Mouse (Mus musculus): ENCODE data around the gene Sdc1. TPM values are rescaled to one million over a fixed set of nuclear protein-coding genes. Genes with fewer than 3 reads are reported as not detected.

Sdc1 gene
- polyA plus RNA-seq, 1 experiment from 2014 or later = 208 TPM

DNA sequence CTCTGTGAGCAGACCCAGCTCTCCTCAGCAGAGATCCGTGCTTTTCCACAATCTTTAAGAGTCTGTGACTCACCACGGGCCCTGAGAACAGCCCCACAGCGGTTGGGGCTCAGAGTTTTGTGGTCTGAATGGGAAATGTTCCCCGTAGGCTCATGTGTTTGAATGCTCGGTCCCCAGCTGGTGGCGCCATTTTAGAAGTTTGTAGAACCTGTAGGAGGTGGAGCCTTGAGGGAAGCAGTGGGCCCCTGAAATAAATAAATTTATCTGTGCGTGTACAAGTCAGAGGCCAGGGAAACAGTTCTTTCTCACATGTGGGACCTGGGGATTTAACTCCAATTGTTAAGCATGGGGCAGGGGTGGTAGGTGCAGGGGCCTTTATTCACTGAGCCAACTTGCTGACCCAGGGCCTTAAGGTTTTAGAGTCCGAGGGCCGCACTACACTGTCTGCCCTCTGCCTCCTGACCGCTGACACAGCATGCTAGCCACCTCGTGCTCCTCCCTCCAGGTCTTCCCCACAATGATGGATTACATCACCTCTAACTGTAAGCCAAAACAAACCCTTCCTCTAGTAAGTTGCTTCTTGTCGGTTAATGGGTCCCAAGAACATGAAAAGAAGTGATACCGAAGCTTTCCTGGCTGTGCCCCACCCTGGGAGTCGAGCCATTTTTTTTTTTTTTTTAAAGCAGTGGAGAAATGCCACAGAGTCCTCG lies 6.7 kb upstream of the Sdc1 start:
- H3K9ac ChIP-seq = no peak overlapping the region
- H3K9me3 ChIP-seq = no peaks in the 10 kb centered on the region
- H3K27ac ChIP-seq = no peak overlapping the region
- no peak overlapping the region for H3K4me3 ChIP-seq
- H3K4me2 ChIP-seq = no peak overlapping the region
- H3K4me1 ChIP-seq = peaks cover 10% of the 10 kb centered on the region; the same call in 1 of the 2 replicates
- H3K36me3 ChIP-seq = no peaks in the 10 kb centered on the region
- H3K27me3 ChIP-seq = no peaks in the 10 kb centered on the region
- WGBS = 83% methylated on average over 15 of the region's 15 CpGs
- no peak for ATAC-seq (ENCODE audit: insufficient number of reproducible peaks, insufficient read depth, low FRiP score, low TSS enrichment, low read depth)

DNA sequence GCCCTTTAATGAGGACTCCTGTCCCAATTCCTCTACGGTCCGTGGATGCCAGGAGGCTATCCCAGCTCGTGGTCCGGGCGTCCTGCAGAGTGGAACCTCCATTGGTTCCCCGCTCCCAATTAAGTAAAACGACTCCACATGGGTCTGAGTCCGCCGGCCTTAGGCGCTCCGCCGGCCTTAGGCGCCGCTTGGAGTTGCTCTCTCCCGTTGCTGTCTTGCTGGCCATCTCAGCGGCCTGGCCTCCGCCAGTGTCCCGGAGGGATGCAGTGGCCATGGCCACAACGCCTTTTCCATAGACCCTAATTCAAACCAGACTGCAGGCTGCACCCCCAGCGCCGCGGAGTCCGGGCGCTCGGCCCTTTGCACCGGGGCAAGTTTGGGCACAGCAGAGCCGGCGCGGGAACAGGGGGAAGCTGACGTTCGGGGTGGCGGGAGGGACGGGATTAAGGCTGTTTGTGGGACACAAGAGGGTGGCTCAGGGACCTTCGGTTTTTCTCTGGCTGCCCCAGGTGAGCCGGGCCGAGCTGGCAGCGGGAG lies 789 bp downstream of the Sdc1 start:
- ATAC-seq (ENCODE audit: insufficient number of reproducible peaks, insufficient read depth, low FRiP score, low TSS enrichment, low read depth) = no peak; the same call in none of the 2 replicates
- WGBS = under 1% methylated on average over 37 of the region's 37 CpGs
- Histone ChIP-seq H3K4me2 (peak overlapping the region; percentile 81), H3K9ac (peak overlapping the region; percentile 96), H3K36me3 (no peaks in the 10 kb centered on the region), H3K4me3 (peak overlapping the region; percentile 94), H3K27me3 (no peaks in the 10 kb centered on the region), H3K9me3 (no peaks in the 10 kb centered on the region), H3K4me1 (peaks cover 40% of the 10 kb centered on the region), H3K27ac (peak overlapping the region; percentile 95)

GRCm38 (mm10) chr12:8772451-8773143 lies 1.5 kb downstream of the Sdc1 start:
- WGBS = under 1% methylated on average over 49 of the region's 55 CpGs
- Histone ChIP-seq H3K27ac (peak overlapping the region; percentile 95), H3K4me3 (peak overlapping the region; percentile 94), H3K27me3 (no peaks in the 10 kb centered on the region), H3K9me3 (no peaks in the 10 kb centered on the region), H3K36me3 (no peaks in the 10 kb centered on the region), H3K9ac (peak overlapping the region; percentile 96), H3K4me1 (peaks cover 46% of the 10 kb centered on the region), H3K4me2 (peak overlapping the region; percentile 81)
- peak; percentile 16; the same call in 1 of the 2 replicates for ATAC-seq (ENCODE audit: insufficient number of reproducible peaks, insufficient read depth, low FRiP score, low TSS enrichment, low read depth)

- H3K9ac ChIP-seq = peak overlapping the region; percentile 96
- H3K36me3 ChIP-seq = no peaks in the 10 kb centered on the region
- peak overlapping the region; percentile 81 for H3K4me2 ChIP-seq
- H3K27me3 ChIP-seq = no peaks in the 10 kb centered on the region
- ATAC-seq (ENCODE audit: insufficient number of reproducible peaks, insufficient read depth, low FRiP score, low TSS enrichment, low read depth) = no peak
- peak overlapping the region; percentile 95 for H3K27ac ChIP-seq
- peaks cover 54% of the 10 kb centered on the region for H3K4me1 ChIP-seq
- peak overlapping the region; percentile 94 for H3K4me3 ChIP-seq
- WGBS = 14% methylated on average over 6 of the region's 6 CpGs
- H3K9me3 ChIP-seq = no peaks in the 10 kb centered on the region
Measured at GRCm38 (mm10) chr12:8773336-8773735, 2.2 kb downstream of the Sdc1 start.

GRCm38 (mm10) chr12:8774183-8774582 lies 3.1 kb downstream of the Sdc1 start:
- peak overlapping the region; percentile 81 for H3K4me2 ChIP-seq
- H3K4me1 ChIP-seq = peaks cover 62% of the 10 kb centered on the region
- no peaks in the 10 kb centered on the region for H3K36me3 ChIP-seq
- no peak overlapping the region for H3K27ac ChIP-seq
- no peaks in the 10 kb centered on the region for H3K9me3 ChIP-seq
- H3K9ac ChIP-seq = peak overlapping the region; percentile 96; the same call in 1 of the 2 replicates
- no peak for ATAC-seq (ENCODE audit: insufficient number of reproducible peaks, insufficient read depth, low FRiP score, low TSS enrichment, low read depth)
- H3K4me3 ChIP-seq = peak overlapping the region; percentile 94
- no peaks in the 10 kb centered on the region for H3K27me3 ChIP-seq

DNA sequence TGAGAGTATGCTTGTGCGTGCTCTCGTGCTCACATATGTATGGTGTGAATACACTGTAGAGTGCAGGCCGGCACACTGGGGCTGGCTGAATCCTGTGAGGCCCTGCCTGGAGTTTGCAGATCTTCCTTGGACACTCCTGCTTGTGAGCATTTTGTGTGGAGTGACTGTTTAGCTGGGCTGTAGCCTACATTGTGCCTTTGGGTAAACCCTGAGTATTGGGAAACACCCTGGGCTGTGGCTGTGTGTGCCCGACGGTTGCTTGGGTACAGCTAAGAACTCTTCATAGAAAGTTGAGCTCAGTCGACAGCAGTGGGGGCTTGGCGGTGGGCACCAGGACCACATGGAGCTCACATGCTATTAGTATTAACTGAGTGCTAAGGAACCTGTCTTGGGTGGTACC lies 5.1 kb downstream of the Sdc1 start:
- Histone ChIP-seq H3K36me3 (no peaks in the 10 kb centered on the region), H3K9ac (no peak overlapping the region), H3K4me1 (peaks cover 80% of the 10 kb centered on the region), H3K4me3 (no peak overlapping the region), H3K9me3 (no peaks in the 10 kb centered on the region), H3K27me3 (no peaks in the 10 kb centered on the region), H3K4me2 (peak overlapping the region; percentile 28), H3K27ac (peak overlapping the region; percentile 28; the same call in 1 of the 2 replicates)
- ATAC-seq (ENCODE audit: insufficient number of reproducible peaks, insufficient read depth, low FRiP score, low TSS enrichment, low read depth) = no peak
- WGBS = 84% methylated on average over 7 of the region's 7 CpGs

- H3K4me3 ChIP-seq = no peak overlapping the region
- H3K9me3 ChIP-seq = no peaks in the 10 kb centered on the region
- peaks cover 85% of the 10 kb centered on the region for H3K4me1 ChIP-seq
- 91% methylated on average over 3 of the region's 3 CpGs for WGBS
- no peak overlapping the region for H3K27ac ChIP-seq
- H3K9ac ChIP-seq = no peak overlapping the region
- H3K4me2 ChIP-seq = no peak overlapping the region
- no peaks in the 10 kb centered on the region for H3K27me3 ChIP-seq
- H3K36me3 ChIP-seq = no peaks in the 10 kb centered on the region
- no peak for ATAC-seq (ENCODE audit: insufficient number of reproducible peaks, insufficient read depth, low FRiP score, low TSS enrichment, low read depth)
Measured at GRCm38 (mm10) chr12:8776741-8777140, 5.6 kb downstream of the Sdc1 start.

DNA sequence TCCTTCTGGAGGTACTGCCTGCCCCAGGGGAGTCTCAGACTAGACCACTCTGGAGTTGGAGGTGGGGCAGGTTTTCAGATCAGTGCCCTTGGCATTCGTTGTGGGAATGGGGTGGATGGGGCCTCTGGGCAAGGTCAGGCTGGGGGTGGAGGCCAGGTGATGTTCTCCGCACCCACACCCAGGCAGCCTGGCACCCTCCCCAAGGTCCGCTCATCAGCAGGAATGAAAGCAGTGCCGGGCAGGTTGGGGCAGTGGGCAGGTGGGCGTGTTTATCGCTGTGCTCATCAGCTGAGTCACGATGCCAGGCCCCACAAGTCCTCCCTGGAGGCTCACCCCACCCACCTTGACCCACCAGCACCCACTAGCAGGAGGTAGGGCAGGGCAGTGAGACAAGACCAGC lies 7.0 kb downstream of the Sdc1 start:
- 76% methylated on average over 7 of the region's 7 CpGs for WGBS
- peaks cover 98% of the 10 kb centered on the region for H3K4me1 ChIP-seq
- H3K4me2 ChIP-seq = no peak overlapping the region
- H3K4me3 ChIP-seq = no peak overlapping the region
- H3K9me3 ChIP-seq = no peaks in the 10 kb centered on the region
- no peaks in the 10 kb centered on the region for H3K27me3 ChIP-seq
- no peak overlapping the region for H3K9ac ChIP-seq
- no peak overlapping the region for H3K27ac ChIP-seq
- no peak for ATAC-seq (ENCODE audit: insufficient number of reproducible peaks, insufficient read depth, low FRiP score, low TSS enrichment, low read depth)
- H3K36me3 ChIP-seq = no peaks in the 10 kb centered on the region

DNA sequence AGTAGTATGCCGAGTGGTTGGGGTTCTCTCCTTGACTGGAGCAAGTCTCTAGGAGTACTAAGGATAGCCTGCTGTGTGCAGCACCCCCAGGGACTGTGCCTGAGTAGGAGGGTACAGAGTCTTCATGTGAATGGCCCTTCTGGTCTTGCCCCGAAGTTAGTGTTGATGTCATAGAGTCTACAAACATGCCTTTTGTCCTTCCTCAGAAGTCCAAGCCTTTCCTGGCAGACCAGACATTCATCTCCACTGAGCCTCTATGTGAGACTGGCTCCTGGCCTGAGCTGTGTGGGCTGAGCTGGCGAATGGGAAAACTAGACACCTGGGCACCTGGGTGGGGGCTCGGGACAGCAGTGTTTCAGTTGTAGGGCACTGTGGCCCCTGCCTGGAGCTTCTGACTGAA lies 8.7 kb downstream of the Sdc1 start:
- Histone ChIP-seq H3K9me3 (no peaks in the 10 kb centered on the region), H3K4me1 (peaks cover 98% of the 10 kb centered on the region), H3K4me2 (no peak overlapping the region), H3K36me3 (no peaks in the 10 kb centered on the region), H3K27ac (no peak overlapping the region), H3K27me3 (no peaks in the 10 kb centered on the region), H3K9ac (no peak overlapping the region), H3K4me3 (no peak overlapping the region)
- no peak for ATAC-seq (ENCODE audit: insufficient number of reproducible peaks, insufficient read depth, low FRiP score, low TSS enrichment, low read depth)
- WGBS = 78% methylated on average over 4 of the region's 4 CpGs

DNA sequence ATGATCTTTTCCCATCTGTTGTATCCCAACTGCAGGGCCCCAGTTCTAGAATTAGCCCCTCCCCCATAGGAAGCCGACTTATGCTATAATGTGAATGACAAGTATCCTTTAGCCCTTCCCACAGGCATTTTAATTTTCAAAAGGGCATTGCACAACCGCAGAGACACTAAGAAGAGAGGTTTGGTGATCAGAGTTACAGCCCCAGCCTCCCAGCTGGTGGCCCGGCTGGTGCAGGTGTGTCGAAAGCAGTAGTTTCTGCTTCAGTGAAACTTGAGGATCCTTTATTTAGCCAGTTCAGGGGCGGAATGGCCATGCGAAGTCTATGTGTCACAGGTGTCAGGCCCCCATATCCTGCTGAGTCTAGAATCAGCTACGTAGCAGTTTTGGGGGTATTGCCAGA lies 10.0 kb downstream of the Sdc1 start:
- Histone ChIP-seq H3K27ac (peak overlapping the region; percentile 60; the same call in 1 of the 2 replicates), H3K27me3 (no peaks in the 10 kb centered on the region), H3K4me2 (no peak overlapping the region), H3K9me3 (no peaks in the 10 kb centered on the region), H3K4me3 (no peak overlapping the region), H3K4me1 (peaks cover 98% of the 10 kb centered on the region), H3K9ac (no peak overlapping the region), H3K36me3 (no peaks in the 10 kb centered on the region)
- WGBS = 72% methylated on average over 7 of the region's 7 CpGs
- no peak for ATAC-seq (ENCODE audit: insufficient number of reproducible peaks, insufficient read depth, low FRiP score, low TSS enrichment, low read depth)

DNA sequence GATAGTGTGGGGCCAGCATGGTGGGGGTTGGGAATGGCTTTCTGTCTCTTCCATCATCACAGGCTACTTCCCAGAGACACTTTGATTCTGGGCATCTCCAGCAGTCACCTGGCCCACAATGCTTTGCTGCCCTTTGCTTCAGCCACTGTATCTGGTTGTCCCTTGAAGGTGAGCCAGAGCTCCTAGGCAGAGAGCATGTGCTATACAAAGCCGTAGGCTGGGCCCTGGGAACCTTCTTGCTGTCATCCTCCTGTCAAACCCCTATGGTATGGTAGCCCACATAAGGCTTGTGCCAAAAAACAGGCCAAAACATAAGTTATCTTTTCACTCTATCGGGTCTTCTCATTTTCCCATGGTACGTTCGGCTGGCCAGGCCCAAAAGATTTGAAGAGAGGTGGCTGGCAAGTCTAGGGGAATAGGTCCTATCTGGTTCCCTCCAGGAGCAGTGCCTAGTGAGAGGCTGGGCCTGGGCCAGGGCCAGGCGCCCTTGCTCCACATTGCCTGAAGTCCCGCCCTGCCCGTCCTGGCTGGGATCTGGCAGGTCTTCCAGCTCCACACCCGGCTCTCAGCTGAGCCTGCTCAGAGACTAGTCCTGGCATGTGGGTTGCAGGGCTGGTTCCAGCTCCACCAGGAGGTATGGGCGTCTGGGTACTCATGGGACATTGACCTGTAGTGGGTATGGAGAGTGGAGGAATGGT lies 10.7 kb downstream of the Sdc1 start:
- Histone ChIP-seq H3K36me3 (no peaks in the 10 kb centered on the region), H3K4me1 (peaks cover 98% of the 10 kb centered on the region), H3K9ac (no peak overlapping the region), H3K4me3 (no peak overlapping the region), H3K27ac (peak overlapping the region; percentile 35), H3K9me3 (no peaks in the 10 kb centered on the region), H3K4me2 (no peak overlapping the region), H3K27me3 (no peaks in the 10 kb centered on the region)
- WGBS = 69% methylated on average over 9 of the region's 9 CpGs
- no peak for ATAC-seq (ENCODE audit: insufficient number of reproducible peaks, insufficient read depth, low FRiP score, low TSS enrichment, low read depth)

Measured in embryonic facial prominence, embryonic 13.5 days (tissue).